Mouse (Mus musculus) lung, adult 2 months (tissue): ENCODE data around the gene Slc39a7.

Experiments used
- CTCF ChIP-seq: fragments of 200-500 bp; IDR thresholded peaks from 2 replicates; pipeline ENCODE4 v1.5.1; 2011; ENCODE audit warnings: mild to moderate bottlenecking, low read length, control low read depth; ENCODE audit not compliant: insufficient read depth
- POLR2A ChIP-seq: fragments of 200-500 bp; IDR thresholded peaks from 2 replicates; pipeline ENCODE4 v1.6.1; 2011; ENCODE audit warnings: low read depth, mild to moderate bottlenecking, control low read depth, low read length, borderline replicate concordance; ENCODE audit errors: extremely low read depth

DNA sequence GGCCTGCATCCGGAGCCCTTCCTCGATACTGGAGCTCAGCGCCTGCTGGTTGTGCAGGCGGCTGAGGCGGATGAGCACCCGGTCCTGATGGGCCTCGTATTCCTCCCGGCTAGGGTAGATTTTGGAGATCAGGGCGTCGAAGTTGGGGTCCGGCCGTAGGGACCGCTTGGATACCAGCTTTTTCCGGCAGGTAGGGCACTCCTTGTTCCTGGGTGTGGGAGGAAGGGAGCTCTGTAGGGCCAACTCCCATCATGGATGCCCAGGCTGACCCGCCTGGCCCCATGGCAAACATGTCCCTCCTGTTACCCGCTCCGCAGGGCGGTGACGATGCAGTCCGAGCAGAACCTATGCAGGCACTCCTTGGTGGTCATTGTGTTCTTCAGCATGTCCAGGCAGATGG is 8.5 kb downstream of the Slc39a7 start:
- TF ChIP-seq CTCF (no peak), POLR2A (no peak)
